Mouse (Mus musculus) cerebellum, adult 2 months (tissue): ENCODE measurements at regions not wholly inside any gene's neighbourhood (a gene's known extent, or its start where the extent isn't known, plus 50 kb on each side); places are given as distances from the start of the nearest gene placed in this dataset.

ENCODE experiments used
- CTCF ChIP-seq: fragments of 200-500 bp; IDR thresholded peaks from 2 replicates; pipeline ENCODE4 v1.5.1; 2011; ENCODE audit warnings: low read depth, mild to moderate bottlenecking, control low read depth, low read length, moderate library complexity, borderline replicate concordance; ENCODE audit not compliant: insufficient read depth
- POLR2A ChIP-seq: fragments of 200-500 bp; IDR thresholded peaks from 2 replicates; pipeline ENCODE4 v1.6.1; 2011; ENCODE audit warnings: low read length, control low read depth, borderline replicate concordance; ENCODE audit not compliant: insufficient read depth

DNA sequence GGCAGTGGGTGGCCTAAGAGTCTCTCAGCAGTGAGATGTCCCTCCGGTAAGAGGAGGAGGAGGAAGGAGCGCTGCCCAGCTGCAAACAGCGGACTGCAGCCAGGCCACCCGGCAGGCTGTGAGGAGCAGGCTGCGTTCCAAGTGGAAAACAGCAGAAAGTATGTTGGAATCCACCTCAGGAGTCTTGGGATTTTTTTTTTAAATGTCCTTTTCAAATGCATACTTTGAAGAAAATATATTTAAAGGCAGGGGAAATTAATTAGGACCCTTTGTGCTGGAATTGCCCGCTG lies 54.3 kb upstream of the Coro2b start:
- TF ChIP-seq CTCF: no peak
- TF ChIP-seq POLR2A: no peak
